Mouse (Mus musculus) embryonic facial prominence, embryonic 12.5 days (tissue): ENCODE results near the gene Plagl2. TPM values are rescaled to one million over a fixed set of nuclear protein-coding genes. Genes with fewer than 3 reads are reported as not detected.
A peak's percentile ranks its signal among the peaks of the same experiment; 100 is the strongest.

Experiments
- ATAC-seq: fragments of 200-750 bp; cut with Nextera tagmentation; 2 replicates; pipeline ENCODE4 v1.8.0; 2017; ENCODE audit not compliant: insufficient number of reproducible peaks, insufficient read depth, low FRiP score, low TSS enrichment
- H3K27ac ChIP-seq: fragments of 300-500 bp; sonication (generic); 2 replicates; pipeline ENCODE4 v1.5.1; 2016; ENCODE audit warnings: mild to moderate bottlenecking
- H3K27me3 ChIP-seq: fragments of 300-500 bp; sonication (generic); 2 replicates; pipeline ENCODE4 v1.6.1; 2016; ENCODE audit warnings: mild to moderate bottlenecking, moderate library complexity
- H3K36me3 ChIP-seq: fragments of 300-500 bp; sonication (generic); 2 replicates; pipeline ENCODE4 v1.6.1; 2016; ENCODE audit warnings: mild to moderate bottlenecking
- H3K4me1 ChIP-seq: fragments of 300-500 bp; sonication (generic); 2 replicates; pipeline ENCODE4 v1.6.1; 2016
- H3K4me2 ChIP-seq: fragments of 300-500 bp; sonication (generic); replicated peaks from 2 replicates; pipeline ENCODE4 v1.6.1; 2016; ENCODE audit warnings: mild to moderate bottlenecking, moderate library complexity
- H3K4me3 ChIP-seq: fragments of 300-500 bp; sonication (generic); 2 replicates; pipeline ENCODE4 v1.5.1; 2016; ENCODE audit warnings: mild to moderate bottlenecking
- H3K9ac ChIP-seq: fragments of 300-500 bp; sonication (generic); 2 replicates; pipeline ENCODE4 v1.6.1; 2016; ENCODE audit warnings: mild to moderate bottlenecking, moderate library complexity
- H3K9me3 ChIP-seq: fragments of 300-500 bp; sonication (generic); 2 replicates; pipeline ENCODE4 v1.6.1; 2016; ENCODE audit warnings: mild to moderate bottlenecking, moderate library complexity
- WGBS: fragments of 180-500 bp; shearing (Covaris S2); methylation state at CpG from one replicate; pipeline ENCODE4 v1.1.7; 2016; 5-methylcytosine and 5-hydroxymethylcytosine counted together
- polyA plus RNA-seq: library from polyadenylated mRNA; unstranded; fragments of >200 nt; fragmentation: Nextera tagmentation; extraction: Ambion mirVana; gene quantifications from 2 replicates; pipeline ENCODE4 v1.2.1, GENCODE M21; 2016

Plagl2 gene
- polyA plus RNA-seq, 1 experiment from 2014 or later: 16.7 TPM

- H3K4me2 ChIP-seq: no peak overlapping the region
- H3K36me3 ChIP-seq: peaks cover 50% of the 10 kb centered on the region
- H3K4me3 ChIP-seq: no peak overlapping the region
- no peaks in the 10 kb centered on the region for H3K9me3 ChIP-seq
- H3K27ac ChIP-seq: no peak overlapping the region
- no peak overlapping the region for H3K9ac ChIP-seq
- ATAC-seq: no peak
- H3K4me1 ChIP-seq: peaks cover 4% of the 10 kb centered on the region; the same call in 1 of the 2 replicates
- WGBS: 95% methylated on average over 2 of the region's 2 CpGs
- no peaks in the 10 kb centered on the region for H3K27me3 ChIP-seq
Measured at GRCm38 (mm10) chr2:153267331-153267730, 26.1 kb upstream of the Plagl2 start.

GRCm38 (mm10) chr2:153263053-153263452, 21.8 kb upstream of the Plagl2 start:
- Histone ChIP-seq H3K27ac (no peak overlapping the region), H3K4me3 (no peak overlapping the region), H3K9me3 (no peaks in the 10 kb centered on the region), H3K4me2 (no peak overlapping the region), H3K4me1 (no peaks in the 10 kb centered on the region), H3K9ac (no peak overlapping the region), H3K27me3 (no peaks in the 10 kb centered on the region), H3K36me3 (peaks cover 75% of the 10 kb centered on the region)
- WGBS: 91% methylated on average over 7 of the region's 7 CpGs
- no peak for ATAC-seq

- whole genome bisulfite sequencing: 57% methylated on average over 3 of the region's 3 CpGs
Measured at GRCm38 (mm10) chr2:153259864-153260674, 18.8 kb upstream of the Plagl2 start.

GRCm38 (mm10) chr2:153259030-153259863, 18.0 kb upstream of the Plagl2 start:
- Histone ChIP-seq H3K9me3 (no peaks in the 10 kb centered on the region), H3K27ac (no peak overlapping the region), H3K4me1 (no peaks in the 10 kb centered on the region), H3K27me3 (no peaks in the 10 kb centered on the region), H3K4me2 (no peak overlapping the region), H3K9ac (no peak overlapping the region), H3K36me3 (peaks cover 46% of the 10 kb centered on the region), H3K4me3 (no peak overlapping the region)
- 87% methylated on average over 12 of the region's 12 CpGs for WGBS
- ATAC-seq: no peak

More at GRCm38 (mm10) chr2:153259864-153260674, 18.8 kb upstream of the Plagl2 start:
- H3K36me3 ChIP-seq: peaks cover 51% of the 10 kb centered on the region
- H3K4me2 ChIP-seq: no peak overlapping the region
- ATAC-seq: no peak
- no peak overlapping the region for H3K4me3 ChIP-seq
- H3K27me3 ChIP-seq: no peaks in the 10 kb centered on the region
- no peaks in the 10 kb centered on the region for H3K4me1 ChIP-seq
- H3K27ac ChIP-seq: no peak overlapping the region
- no peaks in the 10 kb centered on the region for H3K9me3 ChIP-seq
- H3K9ac ChIP-seq: no peak overlapping the region

- no peaks in the 10 kb centered on the region for H3K27me3 ChIP-seq
- peaks cover 43% of the 10 kb centered on the region for H3K36me3 ChIP-seq
- no peaks in the 10 kb centered on the region for H3K4me1 ChIP-seq
- ATAC-seq: no peak
- 91% methylated on average over 2 of the region's 2 CpGs for WGBS
- no peak overlapping the region for H3K4me2 ChIP-seq
- H3K9ac ChIP-seq: no peak overlapping the region
- H3K9me3 ChIP-seq: no peaks in the 10 kb centered on the region
- H3K27ac ChIP-seq: no peak overlapping the region
- H3K4me3 ChIP-seq: no peak overlapping the region
Measured at GRCm38 (mm10) chr2:153256604-153257003, 15.4 kb upstream of the Plagl2 start.

GRCm38 (mm10) chr2:153249751-153250150, 8.5 kb upstream of the Plagl2 start:
- H3K4me1 ChIP-seq: no peaks in the 10 kb centered on the region
- ATAC-seq: no peak
- H3K36me3 ChIP-seq: peaks cover 47% of the 10 kb centered on the region
- H3K4me2 ChIP-seq: no peak overlapping the region
- WGBS: 93% methylated on average over 5 of the region's 5 CpGs
- H3K4me3 ChIP-seq: no peak overlapping the region
- no peak overlapping the region for H3K9ac ChIP-seq
- H3K27me3 ChIP-seq: no peaks in the 10 kb centered on the region
- no peak overlapping the region for H3K27ac ChIP-seq
- no peaks in the 10 kb centered on the region for H3K9me3 ChIP-seq

GRCm38 (mm10) chr2:153242156-153242555, 930 bp upstream of the Plagl2 start:
- no peak overlapping the region for H3K27ac ChIP-seq
- no peak for ATAC-seq
- peak overlapping the region; percentile 98 for H3K4me2 ChIP-seq
- peak overlapping the region; percentile 98 for H3K9ac ChIP-seq
- peaks cover 5% of the 10 kb centered on the region; the same call in 1 of the 2 replicates for H3K36me3 ChIP-seq
- WGBS: 70% methylated on average over 6 of the region's 6 CpGs
- H3K9me3 ChIP-seq: no peaks in the 10 kb centered on the region
- H3K4me3 ChIP-seq: peak overlapping the region; percentile 92
- no peaks in the 10 kb centered on the region for H3K27me3 ChIP-seq
- peaks cover 26% of the 10 kb centered on the region for H3K4me1 ChIP-seq

GRCm38 (mm10) chr2:153240701-153241235, 458 bp downstream of the Plagl2 start:
- ATAC-seq: peak; percentile 80
- under 1% methylated on average over 33 of the region's 33 CpGs for WGBS
- Histone ChIP-seq H3K27ac (peak overlapping the region; percentile 93), H3K27me3 (no peaks in the 10 kb centered on the region), H3K9me3 (no peaks in the 10 kb centered on the region), H3K4me1 (peaks cover 26% of the 10 kb centered on the region), H3K9ac (peak overlapping the region; percentile 98), H3K4me2 (peak overlapping the region; percentile 98), H3K4me3 (peak overlapping the region; percentile 92), H3K36me3 (peaks cover 9% of the 10 kb centered on the region)

GRCm38 (mm10) chr2:153239860-153240480, 1.3 kb downstream of the Plagl2 start:
- Histone ChIP-seq H3K27ac (peak overlapping the region; percentile 93), H3K27me3 (no peaks in the 10 kb centered on the region), H3K36me3 (peaks cover 16% of the 10 kb centered on the region), H3K9ac (peak overlapping the region; percentile 98), H3K4me1 (peaks cover 26% of the 10 kb centered on the region), H3K4me2 (peak overlapping the region; percentile 98), H3K4me3 (peak overlapping the region; percentile 92), H3K9me3 (no peaks in the 10 kb centered on the region)
- WGBS: 6% methylated on average over 22 of the region's 22 CpGs
- no peak for ATAC-seq

GRCm38 (mm10) chr2:153239021-153239859, 2.0 kb downstream of the Plagl2 start:
- H3K4me3 ChIP-seq: peak overlapping the region; percentile 92
- peaks cover 23% of the 10 kb centered on the region for H3K36me3 ChIP-seq
- ATAC-seq: no peak
- no peaks in the 10 kb centered on the region for H3K9me3 ChIP-seq
- peak overlapping the region; percentile 93 for H3K27ac ChIP-seq
- peak overlapping the region; percentile 98 for H3K4me2 ChIP-seq
- 67% methylated on average over 7 of the region's 7 CpGs for WGBS
- H3K9ac ChIP-seq: peak overlapping the region; percentile 98
- H3K27me3 ChIP-seq: no peaks in the 10 kb centered on the region
- peaks cover 26% of the 10 kb centered on the region for H3K4me1 ChIP-seq
